Mouse (Mus musculus): ENCODE measurements around the gene Otud5. TPM values are rescaled to one million over a fixed set of nuclear protein-coding genes. Genes with fewer than 3 reads are reported as not detected.

Otud5 gene
- polyA plus RNA-seq, 1 experiment from 2014 or later, result 36.9 TPM

GRCm38 (mm10) chrX:7922032-7922431 is 80.9 kb downstream of the Otud5 start:
- WGBS, result 19% methylated on average over 42 of the region's 48 CpGs
- H3K4me1 ChIP-seq (ENCODE audit: control insufficient read depth, insufficient read depth, low read length), result no peaks in the 10 kb centered on the region
- DNase-seq (ENCODE audit: low spot score), result peak; percentile 14
- H3K36me3 ChIP-seq (ENCODE audit: control insufficient read depth, insufficient read depth, low read length), result peaks cover 6% of the 10 kb centered on the region; the same call in 1 of the 2 replicates
- H3K9ac ChIP-seq (ENCODE audit: low read length), result peak overlapping the region; percentile 52
- H3K4me3 ChIP-seq (ENCODE audit: low read depth, low read length), result peak overlapping the region; percentile 33
- H3K9me3 ChIP-seq (replicated peaks; ENCODE audit: control insufficient read depth, low read length), result no peaks in the 10 kb centered on the region
- ATAC-seq, result 0 out of 2 replicates have a peak, but pooled peaks have one; percentile 9
- H3K4me2 ChIP-seq (ENCODE audit: low read length), result peak overlapping the region; percentile 56
- no peak overlapping the region for H3K27ac ChIP-seq (ENCODE audit: low read depth, low read length)
- H3K27me3 ChIP-seq (replicated peaks; ENCODE audit: control insufficient read depth, insufficient read depth, low read length), result no peaks in the 10 kb centered on the region

MicroRNAs within 50 kb of the gene (microRNA counts, 519-probe panel; counts per million panel counts)
- 4,366 counts per million, percentile 55 among the panel's probes with 10 or more counts for microRNA mmu-miR-1198

Small RNA genes lying within 50 kb of the gene (microRNA-seq; reads per million reads assigned to microRNA genes)
- gene Mir1198, result 39.7 reads per million, percentile 45 among the genes with 10 or more reads in this experiment

Other genes with a start within 250 kb of the Otud5 start
- gene Ccdc22, start 235.8 kb upstream of the Otud5 start, polyA plus RNA-seq (2014; fragmentation: Nextera tagmentation; extraction: Ambion mirVana), result 37.0 and 44.0 TPM in 2 replicates
- not detected in 2 replicates for gene Cacna1f, start 234.3 kb upstream of the Otud5 start, polyA plus RNA-seq (2014; fragmentation: Nextera tagmentation; extraction: Ambion mirVana)
- gene Syp, start 202.9 kb upstream of the Otud5 start, polyA plus RNA-seq (2014; fragmentation: Nextera tagmentation; extraction: Ambion mirVana), result 69.2 and 96.1 TPM in 2 replicates
- gene Prickle3, start 184.1 kb upstream of the Otud5 start, polyA plus RNA-seq (2014; fragmentation: Nextera tagmentation; extraction: Ambion mirVana), result 0.94 and 1.6 TPM in 2 replicates
- gene Plp2, start 170.0 kb upstream of the Otud5 start, polyA plus RNA-seq (2014; fragmentation: Nextera tagmentation; extraction: Ambion mirVana), result 38.4 and 51.5 TPM in 2 replicates
- gene Magix, start 160.1 kb upstream of the Otud5 start, polyA plus RNA-seq (2014; fragmentation: Nextera tagmentation; extraction: Ambion mirVana), result 0.13 TPM in 1 of 2 replicates, not detected in the other
- 56.2 and 57.4 TPM in 2 replicates for gene Gpkow, start 144.2 kb upstream of the Otud5 start, polyA plus RNA-seq (2014; fragmentation: Nextera tagmentation; extraction: Ambion mirVana)
- 30.2 and 31.3 TPM in 2 replicates for gene Wdr45, start 127.0 kb upstream of the Otud5 start, polyA plus RNA-seq (2014; fragmentation: Nextera tagmentation; extraction: Ambion mirVana)
- gene Gm45208, start 119.1 kb upstream of the Otud5 start, polyA plus RNA-seq (2014; fragmentation: Nextera tagmentation; extraction: Ambion mirVana), result not detected in 2 replicates
- gene Praf2, start 112.9 kb upstream of the Otud5 start, polyA plus RNA-seq (2014; fragmentation: Nextera tagmentation; extraction: Ambion mirVana), result 139 and 145 TPM in 2 replicates
- gene Ccdc120, start 90.5 kb upstream of the Otud5 start, polyA plus RNA-seq (2014; fragmentation: Nextera tagmentation; extraction: Ambion mirVana), result 43.8 and 45.3 TPM in 2 replicates
- 16.1 and 23.9 TPM in 2 replicates for gene Tfe3, start 78.8 kb upstream of the Otud5 start, polyA plus RNA-seq (2014; fragmentation: Nextera tagmentation; extraction: Ambion mirVana)
- gene Gripap1, start 51.6 kb upstream of the Otud5 start, polyA plus RNA-seq (2014; fragmentation: Nextera tagmentation; extraction: Ambion mirVana), result 44.0 and 50.4 TPM in 2 replicates
- gene Kcnd1, start 19.1 kb upstream of the Otud5 start, polyA plus RNA-seq (2014; fragmentation: Nextera tagmentation; extraction: Ambion mirVana), result 1.3 and 1.6 TPM in 2 replicates
- 11.3 and 15.1 TPM in 2 replicates for gene Pim2, start 36.9 kb downstream of the Otud5 start, polyA plus RNA-seq (2014; fragmentation: Nextera tagmentation; extraction: Ambion mirVana)
- 17.1 and 17.8 TPM in 2 replicates for gene Slc35a2, start 42.7 kb downstream of the Otud5 start, polyA plus RNA-seq (2014; fragmentation: Nextera tagmentation; extraction: Ambion mirVana)
- 144 and 172 TPM in 2 replicates for gene Pqbp1, start 57.9 kb downstream of the Otud5 start, polyA plus RNA-seq (2014; fragmentation: Nextera tagmentation; extraction: Ambion mirVana)
- 193 and 227 TPM in 2 replicates for gene Timm17b, start 58.0 kb downstream of the Otud5 start, polyA plus RNA-seq (2014; fragmentation: Nextera tagmentation; extraction: Ambion mirVana)
- gene Gm10491, start 66.5 kb downstream of the Otud5 start, polyA plus RNA-seq (2014; fragmentation: Nextera tagmentation; extraction: Ambion mirVana), result not detected in 2 replicates
- gene Gm10490, start 68.2 kb downstream of the Otud5 start, polyA plus RNA-seq (2014; fragmentation: Nextera tagmentation; extraction: Ambion mirVana), result not detected in 2 replicates
- 84.4 and 111 TPM in 2 replicates for gene Pcsk1n, start 78.5 kb downstream of the Otud5 start, polyA plus RNA-seq (2014; fragmentation: Nextera tagmentation; extraction: Ambion mirVana)
- gene Eras, start 87.2 kb downstream of the Otud5 start, polyA plus RNA-seq (2014; fragmentation: Nextera tagmentation; extraction: Ambion mirVana), result not detected in 2 replicates
- 43.3 and 50.4 TPM in 2 replicates for gene Hdac6, start 106.5 kb downstream of the Otud5 start, polyA plus RNA-seq (2014; fragmentation: Nextera tagmentation; extraction: Ambion mirVana)
- 0.11 and 0.19 TPM in 2 replicates for gene Gata1, start 136.7 kb downstream of the Otud5 start, polyA plus RNA-seq (2014; fragmentation: Nextera tagmentation; extraction: Ambion mirVana)
- gene Glod5, start 177.1 kb downstream of the Otud5 start, polyA plus RNA-seq (2014; fragmentation: Nextera tagmentation; extraction: Ambion mirVana), result 0.46 TPM in 1 of 2 replicates, not detected in the other
- gene Suv39h1, start 233.4 kb downstream of the Otud5 start, polyA plus RNA-seq (2014; fragmentation: Nextera tagmentation; extraction: Ambion mirVana), result 42.8 and 47.7 TPM in 2 replicates
- gene Was, start 249.1 kb downstream of the Otud5 start, polyA plus RNA-seq (2014; fragmentation: Nextera tagmentation; extraction: Ambion mirVana), result 0.15 and 0.33 TPM in 2 replicates

Measured in forebrain, embryonic 14.5 days (tissue).